Mouse (Mus musculus) c-Kit-negative CD71-positive TER-119-positive erythroid progenitor cells, embryonic 14.5 days (primary cell): Measurements from ENCODE around the gene Tprg.

Source experiments
- DNase-seq: peaks from one replicate; pipeline ENCODE4 v3.0.0-alpha.2; 2013; ENCODE audit warnings: low read depth, low spot score

The Tprg gene

DNA sequence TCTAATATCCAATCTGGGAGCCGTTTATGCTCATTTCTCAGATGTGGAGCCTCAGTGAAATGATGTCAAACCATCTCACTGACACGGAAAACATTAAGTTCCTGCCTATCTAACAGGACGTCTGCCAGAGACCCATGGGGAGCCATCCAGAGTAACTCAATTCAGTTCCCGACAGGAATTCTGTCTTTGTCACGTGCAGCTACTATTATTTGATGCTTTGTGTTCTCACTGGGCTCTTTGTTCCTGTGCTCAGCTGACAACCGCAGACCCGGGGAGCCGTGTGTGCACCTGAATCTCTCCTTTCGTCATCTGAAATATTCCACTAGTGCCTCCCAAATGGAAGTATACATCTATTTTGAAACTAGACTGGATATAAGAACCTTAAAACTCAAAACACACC lies 138.3 kb downstream of the Tprg start:
- no peak for DNase-seq

DNA sequence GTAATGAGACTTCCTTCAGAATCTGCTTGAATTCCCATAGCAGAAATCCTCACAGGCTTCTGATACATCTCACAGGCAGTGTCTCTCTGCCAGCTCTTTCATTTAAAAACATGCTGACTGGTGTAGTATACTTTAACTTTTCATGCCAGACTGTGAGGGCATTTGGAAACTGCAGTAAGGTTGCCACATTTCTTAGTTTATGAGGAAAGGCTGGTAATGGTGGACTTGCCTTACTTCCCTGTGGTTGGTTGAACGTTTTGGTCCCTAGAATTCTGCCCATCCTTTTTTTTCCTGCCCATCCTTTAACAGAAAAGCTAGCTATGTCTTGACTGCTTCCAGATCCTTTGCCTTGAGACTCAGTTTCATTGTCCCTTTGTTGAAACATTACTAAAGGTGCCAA lies 138.8 kb downstream of the Tprg start:
- no peak for DNase-seq

GRCm38 (mm10) chr16:25426261-25426660 lies 139.6 kb downstream of the Tprg start:
- DNase-seq = no peak

GRCm38 (mm10) chr16:25440039-25440438 lies 153.4 kb downstream of the Tprg start:
- no peak for DNase-seq

DNA sequence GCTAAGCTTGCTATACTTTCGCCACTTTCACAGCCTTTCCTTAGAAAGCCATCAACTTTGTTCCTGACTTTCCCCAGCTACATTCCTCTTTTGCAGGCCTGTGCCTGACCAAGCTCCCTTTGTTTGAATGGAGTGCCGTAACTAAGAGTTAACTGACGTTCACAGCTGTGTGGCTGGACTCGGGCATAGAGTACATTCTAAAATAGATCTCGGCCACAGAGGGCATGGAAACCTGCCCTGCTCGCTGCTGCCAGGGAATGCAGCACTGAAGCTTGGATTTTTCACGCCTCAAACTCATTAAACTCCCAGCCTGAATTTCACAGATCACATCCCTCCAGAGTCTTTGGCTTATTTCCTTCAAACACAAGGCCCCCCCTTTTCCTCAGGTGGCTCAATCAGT lies 159.0 kb downstream of the Tprg start:
- DNase-seq = no peak

DNA sequence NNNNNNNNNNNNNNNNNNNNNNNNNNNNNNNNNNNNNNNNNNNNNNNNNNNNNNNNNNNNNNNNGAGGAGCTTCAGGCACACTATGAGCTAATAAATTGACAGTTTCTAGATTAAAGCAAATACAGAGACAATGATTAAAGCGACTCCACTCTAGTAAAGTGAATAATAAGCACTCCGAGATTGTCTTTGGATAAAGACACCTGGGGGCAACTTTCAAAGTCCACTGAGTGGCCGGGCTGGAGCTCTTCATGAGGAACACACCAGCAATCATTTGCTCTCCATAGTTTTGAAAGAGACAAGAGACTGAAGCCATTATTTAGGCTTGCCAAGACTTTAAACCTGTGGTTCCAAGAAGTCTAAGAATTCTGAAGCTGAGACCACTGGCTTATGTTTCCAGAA lies 164.9 kb downstream of the Tprg start:
- no peak for DNase-seq

- no peak for DNase-seq
Observed at GRCm38 (mm10) chr16:25464732-25465131, 178.1 kb downstream of the Tprg start.

DNA sequence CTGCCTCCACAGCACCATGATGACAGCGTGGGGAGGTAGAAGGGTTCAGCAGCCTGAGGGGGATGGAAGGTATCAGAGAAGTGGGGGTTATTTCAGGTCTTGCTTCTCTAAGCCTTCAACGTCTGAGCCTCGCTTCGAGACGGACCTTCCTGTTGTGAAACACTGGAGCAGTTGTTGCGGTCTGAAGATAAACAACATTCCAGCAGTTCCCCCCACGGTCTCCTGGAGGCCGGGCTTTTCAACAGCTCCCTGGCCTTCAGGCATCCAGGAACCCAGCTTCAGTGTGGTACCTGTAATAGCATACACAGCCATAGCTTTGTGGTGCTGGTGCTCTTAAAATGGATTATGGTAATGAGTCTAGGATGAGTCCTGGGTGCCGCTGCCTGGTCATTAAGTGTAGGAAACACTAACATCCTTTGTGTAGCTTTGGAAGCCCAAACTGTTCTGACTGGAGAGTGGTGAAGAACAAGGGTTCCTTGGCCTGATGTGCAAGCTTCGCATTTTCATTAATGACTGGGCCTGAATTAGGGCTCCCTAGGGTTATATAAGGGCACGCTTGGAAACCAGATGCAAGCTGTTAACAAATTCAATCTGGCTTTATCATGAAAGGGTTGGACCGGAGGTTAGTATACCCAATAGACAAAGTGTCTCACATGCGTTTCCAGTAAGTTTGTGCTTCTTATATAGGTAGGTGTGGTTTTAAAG lies 179.0 kb downstream of the Tprg start:
- DNase-seq = no peak

DNA sequence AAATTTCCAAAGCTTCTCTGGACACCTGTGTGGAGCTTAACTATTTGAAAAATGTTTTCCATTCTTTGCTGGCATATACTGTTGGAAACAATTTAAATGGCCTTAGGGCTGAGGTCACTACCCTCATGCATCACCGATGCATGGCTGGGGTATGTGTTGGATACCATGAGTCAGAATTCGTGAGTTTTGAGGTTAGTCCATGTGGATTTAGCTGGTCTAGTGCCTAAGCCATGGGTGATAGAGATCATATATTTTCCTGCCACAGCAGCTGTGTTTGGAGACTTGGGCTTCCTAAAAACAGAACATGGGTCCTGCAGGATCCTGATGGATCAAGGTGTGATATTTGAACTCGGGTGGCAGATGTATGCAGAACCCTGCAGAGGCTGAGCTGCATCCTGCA lies 181.4 kb downstream of the Tprg start:
- no peak for DNase-seq

DNA sequence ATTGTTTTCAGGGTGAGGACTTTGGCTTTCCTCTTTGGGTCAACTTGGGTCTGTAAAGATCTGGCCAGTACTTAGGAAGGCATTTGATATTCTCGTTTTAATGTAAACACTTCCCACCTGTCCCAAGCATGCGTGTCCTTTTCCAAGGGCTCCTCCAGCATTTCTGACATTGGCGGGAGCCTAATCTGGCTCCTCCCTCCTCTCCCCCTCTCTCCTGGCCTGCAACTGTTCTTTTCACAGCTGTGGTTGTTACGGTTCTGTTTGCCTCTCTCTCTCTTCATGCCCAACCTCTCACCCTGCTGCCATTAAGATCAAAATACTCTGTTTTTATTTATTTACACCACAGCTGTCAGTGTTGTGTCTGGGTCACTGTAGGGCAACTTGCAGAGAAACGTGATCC lies 182.0 kb downstream of the Tprg start:
- DNase-seq = no peak
